Mouse (Mus musculus): ENCODE results near the gene Ikzf4.
"Not testable (repeated sequence)": the region's sequence is repeated elsewhere in the genome, so short reads cannot be mapped to it uniquely, and the experiment has no call there.

The Ikzf4 gene

GRCm38 (mm10) chr10:128639999-128640398 lies 5.8 kb downstream of the Ikzf4 start:
- no peak for DNase-seq

- no peak for DNase-seq
Measured at GRCm38 (mm10) chr10:128637011-128637410, 8.8 kb downstream of the Ikzf4 start.

GRCm38 (mm10) chr10:128636561-128636960 lies 9.2 kb downstream of the Ikzf4 start:
- no peak for DNase-seq

GRCm38 (mm10) chr10:128635697-128636096 lies 10.1 kb downstream of the Ikzf4 start:
- DNase-seq: no peak

DNA sequence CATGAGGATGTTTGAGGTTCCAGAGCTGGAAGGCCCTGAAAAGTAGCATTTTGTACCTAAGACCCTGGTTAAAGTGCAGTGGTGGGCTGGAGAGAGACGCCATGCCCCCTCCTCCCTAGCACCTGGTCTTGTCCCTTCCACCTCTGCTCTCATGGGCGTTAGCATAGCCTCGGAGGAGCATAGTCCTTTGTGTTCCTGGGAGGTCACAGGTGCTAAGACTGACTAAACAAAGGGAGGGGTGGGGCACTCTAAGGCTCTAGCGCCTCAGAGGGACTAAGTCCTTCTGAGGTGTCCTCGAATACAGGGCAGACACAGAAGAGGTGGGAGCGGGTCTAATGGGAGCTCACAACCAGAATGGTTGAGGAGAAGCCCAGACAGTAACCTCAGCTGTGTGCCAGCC lies 14.2 kb downstream of the Ikzf4 start:
- no peak for DNase-seq

DNA sequence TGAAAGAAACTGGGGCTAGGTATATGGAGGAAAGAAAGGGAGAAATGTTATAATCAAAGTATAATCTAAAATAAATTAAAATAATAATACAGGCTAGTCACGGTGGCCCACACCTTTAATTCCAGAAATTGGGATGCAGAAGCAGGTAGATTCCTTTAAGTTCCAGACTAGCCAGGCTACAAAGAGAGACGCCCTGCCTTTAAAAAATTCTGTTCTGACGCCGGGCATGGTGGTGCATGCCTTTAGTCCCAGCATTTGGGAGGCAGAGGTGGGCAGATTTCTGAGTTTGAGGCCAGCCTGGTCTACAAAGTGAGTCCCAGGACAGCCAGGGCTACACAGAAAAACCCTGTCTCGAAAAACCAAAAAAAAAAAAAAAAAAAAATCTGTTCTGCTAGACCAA lies 15.5 kb downstream of the Ikzf4 start:
- not testable (repeated sequence) for DNase-seq

- DNase-seq: no peak
Measured at GRCm38 (mm10) chr10:128629746-128630145, 16.0 kb downstream of the Ikzf4 start.

DNA sequence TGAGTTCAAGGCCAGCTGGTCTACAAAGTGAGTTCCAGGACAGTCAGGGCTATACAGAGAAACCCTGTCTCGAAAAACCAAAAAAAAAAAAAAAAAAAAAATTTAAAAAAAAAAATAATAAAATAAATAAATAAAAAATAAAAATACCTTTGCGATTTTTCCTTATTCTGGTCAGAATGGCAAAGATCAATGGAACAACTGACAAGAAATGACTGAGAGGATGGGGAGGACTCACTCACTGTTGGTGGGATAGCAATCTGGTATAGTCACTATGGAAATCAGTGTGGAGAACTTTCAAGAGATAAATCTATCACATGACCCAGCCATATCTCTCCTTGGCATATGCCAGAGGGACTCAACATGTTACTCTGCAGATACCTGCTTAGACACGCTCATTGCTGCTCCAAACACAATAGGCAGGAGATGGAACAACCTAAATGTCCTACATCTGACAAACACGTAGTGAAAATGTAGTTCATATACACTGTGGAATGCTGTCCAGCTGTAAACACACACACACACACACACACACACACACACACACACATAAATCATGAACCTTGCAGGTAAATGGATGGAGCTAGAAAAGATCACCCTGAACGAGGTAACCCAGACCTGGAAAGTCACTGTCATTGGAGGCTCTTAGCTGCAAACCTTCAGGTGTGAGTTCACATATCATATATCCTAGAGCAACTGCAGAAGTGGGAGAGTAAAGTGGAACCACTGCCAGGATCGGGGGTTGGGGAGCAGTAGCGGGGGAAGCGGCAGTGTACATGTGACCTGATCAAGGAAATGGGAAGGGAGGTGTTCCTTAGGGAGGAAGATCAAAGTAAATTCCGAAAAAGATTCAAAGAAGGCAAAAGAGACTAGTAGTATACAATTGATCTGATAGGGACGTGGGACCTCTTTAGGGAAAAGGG lies 18.1 kb downstream of the Ikzf4 start:
- DNase-seq: no peak

DNA sequence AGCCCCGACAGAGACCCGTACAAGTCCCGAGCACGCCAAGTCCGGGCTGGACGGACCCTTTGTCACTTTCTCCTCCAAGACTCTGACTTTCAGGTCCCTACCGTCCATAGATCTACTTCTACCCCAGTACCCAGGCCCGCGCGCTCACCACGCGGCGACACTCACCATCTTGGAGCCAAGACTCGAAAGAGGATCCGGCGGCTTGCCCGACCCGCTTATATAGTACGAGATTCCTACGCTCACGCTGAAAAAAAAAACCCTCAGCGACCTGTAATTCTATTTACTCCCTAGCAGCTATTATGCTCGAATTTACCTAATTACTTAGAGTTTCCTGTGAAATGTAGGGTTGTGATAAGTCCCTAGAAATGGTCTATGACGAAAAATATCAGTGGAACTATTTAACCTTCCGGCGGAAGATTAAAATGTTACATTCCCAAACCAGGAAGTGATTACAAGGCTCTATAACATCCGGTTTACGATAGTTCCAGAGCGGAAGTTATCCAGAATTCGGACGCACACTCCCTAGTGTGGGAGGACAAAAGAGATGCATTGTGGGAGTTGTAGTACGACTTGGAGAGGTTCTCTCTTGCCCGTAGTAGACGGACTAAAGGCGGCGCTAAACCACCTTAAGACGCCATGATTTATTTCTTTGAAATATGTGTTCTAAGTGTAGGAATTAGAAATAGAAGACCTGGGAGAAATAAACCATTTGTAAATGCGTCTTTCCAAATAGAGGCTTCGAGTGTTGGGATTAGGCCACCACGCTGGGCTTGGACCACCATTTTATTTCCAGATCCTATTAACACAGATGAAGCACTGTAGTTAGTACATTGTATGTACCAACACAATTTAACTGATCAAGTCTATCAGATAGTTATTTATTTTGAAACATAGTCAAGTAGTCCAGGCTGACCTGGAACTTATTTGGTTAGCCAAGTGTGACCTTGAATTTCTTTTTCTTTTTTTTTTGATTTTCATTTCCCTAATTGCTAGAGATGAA lies 19.2 kb downstream of the Ikzf4 start, which contains the start of gene Rps26:
Gene Rps26 (minus strand): TSS at position 437 of the 1,000 bp plus-strand sequence.
- peak; percentile 94 for DNase-seq

- DNase-seq: no peak
Measured at GRCm38 (mm10) chr10:128625287-128625894, 20.4 kb downstream of the Ikzf4 start.

DNA sequence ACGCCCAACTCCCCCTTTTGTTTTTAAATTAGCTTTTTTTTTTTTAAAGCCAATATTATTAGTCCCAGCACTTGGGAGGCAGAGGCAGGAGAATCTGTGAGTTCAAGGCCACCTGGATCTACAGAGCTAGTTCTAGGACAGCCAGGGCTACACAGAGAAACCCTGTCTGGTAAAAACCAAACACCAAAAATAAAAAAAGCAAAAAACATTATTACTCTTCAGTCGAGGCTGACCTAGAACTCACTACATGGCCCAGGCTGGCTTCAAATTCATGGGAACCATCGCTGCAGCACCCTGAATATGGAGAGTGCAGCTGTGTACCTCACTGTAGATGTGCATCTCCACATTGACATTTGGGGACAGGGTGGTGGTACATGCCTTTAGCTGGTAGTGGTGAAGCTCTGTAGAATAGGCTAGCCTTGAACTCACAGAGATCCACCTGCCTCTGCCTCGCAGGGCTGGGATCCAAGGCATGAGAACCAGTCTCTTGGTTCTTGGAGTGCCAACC lies 22.6 kb downstream of the Ikzf4 start:
- DNase-seq: not testable (repeated sequence)

DNA sequence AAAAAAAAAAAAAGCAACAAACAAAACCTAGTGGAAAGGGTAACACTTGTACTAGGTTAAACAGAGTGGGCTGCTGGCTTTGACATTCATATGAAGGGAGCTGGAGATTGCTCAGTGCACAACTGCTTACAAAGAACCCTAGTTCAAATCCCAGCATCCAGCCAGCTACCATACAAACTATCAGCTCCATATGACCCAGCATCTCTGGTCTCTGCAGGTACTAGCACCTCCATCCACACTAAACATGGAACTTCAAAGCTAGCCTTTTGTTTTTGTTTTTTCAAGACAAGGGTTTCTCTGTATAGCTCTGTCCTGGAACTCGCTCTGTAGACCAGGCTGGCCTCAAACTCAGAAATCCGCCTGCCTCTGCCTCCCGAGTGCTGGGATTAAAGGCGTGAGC lies 23.1 kb downstream of the Ikzf4 start:
- DNase-seq: no peak

GRCm38 (mm10) chr10:128621986-128622520 lies 23.7 kb downstream of the Ikzf4 start:
- no peak for DNase-seq

GRCm38 (mm10) chr10:128620241-128620640 lies 25.6 kb downstream of the Ikzf4 start:
- DNase-seq: no peak

- not testable (repeated sequence) for DNase-seq
Measured at GRCm38 (mm10) chr10:128619148-128619547, 26.6 kb downstream of the Ikzf4 start.

DNA sequence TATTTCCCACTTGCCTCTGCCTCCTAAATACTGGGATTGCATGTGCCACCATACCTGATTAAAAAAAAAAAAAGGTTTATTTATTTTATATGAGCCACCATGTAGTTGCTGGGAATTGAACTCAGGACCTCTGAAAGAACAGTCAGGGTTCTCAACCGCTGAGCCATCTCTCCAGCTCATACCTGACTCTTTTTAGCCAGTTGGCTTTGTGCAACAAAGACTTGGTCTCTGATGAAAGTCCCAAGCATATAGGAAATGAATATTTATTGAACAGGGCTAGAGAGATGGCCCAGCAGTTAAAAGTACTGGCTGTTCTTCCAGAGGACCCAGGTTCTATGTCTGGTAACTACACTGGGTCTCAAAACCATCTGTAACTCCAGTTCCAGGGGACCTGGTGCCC lies 27.2 kb downstream of the Ikzf4 start:
- no peak for DNase-seq

DNA sequence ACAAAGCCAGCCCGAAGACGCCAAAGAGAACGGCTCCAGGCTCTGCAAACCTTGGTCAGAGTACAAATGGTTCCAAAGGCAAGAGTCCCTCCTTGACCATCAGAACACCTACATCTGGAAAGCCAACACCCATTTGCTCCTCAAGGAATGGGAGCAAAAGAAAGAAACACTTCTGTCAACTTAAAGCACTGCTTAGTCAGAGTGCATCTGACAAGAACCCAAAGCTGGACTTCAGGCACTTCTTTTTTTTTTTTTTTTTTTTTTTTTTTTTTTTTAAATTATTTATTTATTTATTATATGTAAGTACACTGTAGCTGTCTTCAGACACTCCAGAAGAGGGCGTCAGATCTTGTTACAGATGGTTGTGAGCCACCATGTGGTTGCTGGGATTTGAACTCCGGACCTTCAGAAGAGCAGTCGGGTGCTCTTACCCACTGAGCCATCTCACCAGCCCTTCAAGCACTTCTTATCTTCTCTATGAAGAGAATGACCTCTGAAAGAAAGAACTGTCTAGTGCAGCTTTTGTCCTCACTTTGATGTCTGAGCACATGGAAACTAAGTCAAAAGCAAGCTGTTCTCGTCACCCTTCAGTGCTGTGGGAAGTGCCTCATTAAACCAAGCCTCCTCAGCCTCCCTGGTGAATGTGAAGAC lies 29.9 kb downstream of the Ikzf4 start:
- DNase-seq: not testable (repeated sequence)

GRCm38 (mm10) chr10:128614934-128615333 lies 30.9 kb downstream of the Ikzf4 start:
- DNase-seq: no peak

DNA sequence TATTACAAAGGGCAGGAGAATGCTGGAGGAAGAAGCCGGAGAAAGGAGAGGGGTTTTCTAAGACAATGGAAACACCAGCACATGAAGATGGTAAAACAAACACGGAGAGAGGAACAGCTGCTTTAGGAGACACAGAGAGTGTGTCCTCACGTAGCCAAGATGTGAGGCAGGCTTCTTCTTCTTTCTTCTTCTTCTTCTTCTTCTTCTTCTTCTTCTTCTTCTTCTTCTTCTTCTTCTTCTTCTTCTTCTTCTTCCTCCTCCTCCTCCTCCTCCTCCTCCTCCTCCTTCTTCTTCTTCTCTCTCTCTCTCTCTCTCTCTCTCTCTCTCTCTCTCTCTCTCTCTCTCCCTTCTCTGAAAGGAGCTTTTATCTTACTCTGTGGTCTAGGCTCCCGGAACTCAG lies 32.0 kb downstream of the Ikzf4 start:
- DNase-seq: not testable (repeated sequence)

DNA sequence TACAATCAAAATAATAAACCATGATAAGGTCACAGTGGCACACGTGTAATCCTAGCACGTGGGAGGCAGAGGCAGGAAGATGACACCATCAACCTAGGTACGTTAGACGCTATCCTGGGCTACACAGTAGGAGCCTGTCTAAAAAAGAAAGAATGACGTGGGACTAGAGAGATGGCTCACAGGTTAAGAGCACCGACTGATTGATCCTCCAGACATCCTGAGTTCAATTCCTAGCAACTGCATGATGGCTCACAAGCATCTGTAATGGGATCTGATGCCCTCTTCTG lies 32.7 kb downstream of the Ikzf4 start:
- no peak for DNase-seq

- DNase-seq: peak; percentile 81
Measured at GRCm38 (mm10) chr10:128612433-128613153, 33.2 kb downstream of the Ikzf4 start.

Measured in kidney, postnatal 14 days (tissue).